Mouse (Mus musculus): Measurements from ENCODE around the gene Krtap12-1.
"Not testable (repeated sequence)": the region's sequence is repeated elsewhere in the genome, so short reads cannot be mapped to it uniquely, and the experiment has no call there.

The Krtap12-1 gene

GRCm38 (mm10) chr10:77741924-77742688 lies 21.7 kb downstream of the Krtap12-1 start, which contains the start of gene Gm18596:
TSS of gene Gm18596 (minus strand) at chr10:77742638.
- CTCF ChIA-PET: not testable (repeated sequence)

- CTCF ChIA-PET: not testable (repeated sequence)
Measured at GRCm38 (mm10) chr10:77750686-77751085, 30.3 kb downstream of the Krtap12-1 start.

- CTCF ChIA-PET: not testable (repeated sequence)
Measured at GRCm38 (mm10) chr10:77751254-77751653, 30.9 kb downstream of the Krtap12-1 start, which contains the start of gene Gm9736. TSS of gene Gm9736 (minus strand) at chr10:77751354.

GRCm38 (mm10) chr10:77752312-77752711 lies 31.9 kb downstream of the Krtap12-1 start:
- CTCF ChIA-PET: not testable (repeated sequence)

GRCm38 (mm10) chr10:77753448-77753847 lies 33.0 kb downstream of the Krtap12-1 start:
- CTCF ChIA-PET: no interaction called here

- CTCF ChIA-PET: not testable (repeated sequence)
Measured at GRCm38 (mm10) chr10:77759582-77759981, 39.2 kb downstream of the Krtap12-1 start, which contains the start of gene Gm3233. TSS of gene Gm3233 (minus strand) at chr10:77759682.

- CTCF ChIA-PET: no interaction called here
Measured at GRCm38 (mm10) chr10:77769727-77770126, 49.3 kb downstream of the Krtap12-1 start.
